Mouse (Mus musculus) heart, adult 2 months (tissue): ENCODE data around the gene Prkag1.

Experiments used
- CTCF ChIP-seq: fragments of 200-600 bp; IDR thresholded peaks from 2 replicates; pipeline ENCODE4 v1.8.1; 2022; ENCODE audit warnings: antibody characterized with exemption, mild to moderate bottlenecking, moderate library complexity
- EP300 ChIP-seq: fragments of 200-500 bp; IDR thresholded peaks from 2 replicates; pipeline ENCODE4 v1.6.1; 2011; ENCODE audit warnings: low read depth, low read length, control low read depth; ENCODE audit not compliant: insufficient read depth
- POLR2A ChIP-seq: fragments of 200-500 bp; IDR thresholded peaks from 2 replicates; pipeline ENCODE4 v1.6.1; 2011; ENCODE audit warnings: mild to moderate bottlenecking, low read depth, low read length, control low read depth; ENCODE audit not compliant: insufficient read depth

DNA sequence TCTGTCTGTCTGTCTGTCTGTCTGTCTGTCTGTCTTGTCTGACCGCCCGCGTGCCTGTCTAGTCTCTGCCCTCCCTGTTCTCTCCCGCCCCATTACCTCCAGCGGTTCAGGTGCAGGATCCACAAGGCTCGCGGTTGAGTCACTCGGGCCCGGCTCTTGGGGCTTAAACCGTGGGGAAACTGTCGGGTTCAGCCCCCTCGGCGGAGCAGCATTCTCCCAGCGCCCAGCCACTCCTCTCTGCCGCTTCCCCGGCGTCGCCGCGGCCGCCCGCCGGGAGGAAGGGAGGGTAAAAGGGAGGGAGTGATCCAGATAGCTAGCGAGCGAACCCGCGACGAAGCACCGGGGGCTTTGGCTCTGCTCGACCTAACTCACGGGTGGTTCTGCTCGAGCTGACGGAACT lies 53.6 kb downstream of the Prkag1 start, which contains the start of gene Wnt10b:
- TF ChIP-seq CTCF: no peak
- TF ChIP-seq POLR2A: no peak
- no peak for TF ChIP-seq EP300
